Mouse (Mus musculus) limb, embryonic 12.5 days (tissue): ENCODE measurements around the gene Gm20458. TPM values are rescaled to one million over a fixed set of nuclear protein-coding genes. Genes with fewer than 3 reads are reported as not detected.
A peak's percentile ranks its signal among the peaks of the same experiment; 100 is the strongest.

ENCODE experiments used
- ATAC-seq: fragments of 200-750 bp; cut with Nextera tagmentation; 2 replicates; pipeline ENCODE4 v1.8.0; 2017; ENCODE audit warnings: low read depth, moderate TSS enrichment; ENCODE audit not compliant: insufficient number of reproducible peaks, insufficient read depth, low FRiP score, low TSS enrichment
- H3K27ac ChIP-seq: fragments of 300-500 bp; sonication (generic); 2 replicates; pipeline ENCODE4 v1.5.1; 2016; ENCODE audit warnings: mild to moderate bottlenecking, moderate library complexity
- H3K27me3 ChIP-seq: fragments of 300-500 bp; sonication (generic); 2 replicates; pipeline ENCODE4 v1.6.1; 2016; ENCODE audit warnings: mild to moderate bottlenecking, moderate library complexity
- H3K36me3 ChIP-seq: fragments of 300-500 bp; sonication (generic); 2 replicates; pipeline ENCODE4 v1.6.1; 2016; ENCODE audit warnings: mild to moderate bottlenecking, moderate library complexity
- H3K4me1 ChIP-seq: fragments of 300-500 bp; sonication (generic); replicated peaks from 2 replicates; pipeline ENCODE4 v1.6.1; 2016
- H3K4me2 ChIP-seq: fragments of 300-500 bp; sonication (generic); 2 replicates; pipeline ENCODE4 v1.6.1; 2016; ENCODE audit warnings: mild to moderate bottlenecking, moderate library complexity
- H3K4me3 ChIP-seq: fragments of 300-500 bp; sonication (generic); replicated peaks from 2 replicates; pipeline ENCODE4 v1.5.1; 2016; ENCODE audit warnings: mild to moderate bottlenecking
- H3K9ac ChIP-seq: fragments of 300-500 bp; sonication (generic); replicated peaks from 2 replicates; pipeline ENCODE4 v1.6.1; 2016; ENCODE audit warnings: mild to moderate bottlenecking, moderate library complexity
- H3K9me3 ChIP-seq: fragments of 300-500 bp; sonication (generic); 2 replicates; pipeline ENCODE4 v1.6.1; 2016; ENCODE audit warnings: mild to moderate bottlenecking, moderate library complexity
- WGBS: fragments of 180-500 bp; shearing (Covaris S2); methylation state at CpG from one replicate; pipeline ENCODE4 v1.1.7; 2016; 5-methylcytosine and 5-hydroxymethylcytosine counted together
- polyA plus RNA-seq: library from polyadenylated mRNA; unstranded; fragments of >200 nt; fragmentation: Nextera tagmentation; extraction: Ambion mirVana; gene quantifications from 2 replicates; pipeline ENCODE4 v1.2.1, GENCODE M21; 2016

Gm20458 gene
- polyA plus RNA-seq, 1 experiment from 2014 or later = 2.3 TPM

GRCm38 (mm10) chr2:164504919-164505318, 44.2 kb downstream of the Gm20458 start:
- Histone ChIP-seq H3K27me3 (no peaks in the 10 kb centered on the region), H3K4me2 (no peak overlapping the region), H3K9me3 (peaks cover 10% of the 10 kb centered on the region), H3K36me3 (peaks cover 73% of the 10 kb centered on the region), H3K4me3 (no peak overlapping the region), H3K4me1 (no peaks in the 10 kb centered on the region), H3K27ac (no peak overlapping the region), H3K9ac (no peak overlapping the region)
- ATAC-seq = no peak
- WGBS = 94% methylated on average over 3 of the region's 3 CpGs

GRCm38 (mm10) chr2:164505619-164506347, 45.0 kb downstream of the Gm20458 start:
- Histone ChIP-seq H3K36me3 (peaks cover 64% of the 10 kb centered on the region), H3K27me3 (no peaks in the 10 kb centered on the region), H3K9me3 (peaks cover 10% of the 10 kb centered on the region), H3K4me3 (no peak overlapping the region), H3K27ac (no peak overlapping the region), H3K4me1 (no peaks in the 10 kb centered on the region), H3K9ac (no peak overlapping the region), H3K4me2 (no peak overlapping the region)
- 91% methylated on average over 4 of the region's 4 CpGs for WGBS
- no peak for ATAC-seq

- no peak overlapping the region for H3K9ac ChIP-seq
- no peak for ATAC-seq
- no peak overlapping the region for H3K27ac ChIP-seq
- no peak overlapping the region for H3K4me3 ChIP-seq
- no peaks in the 10 kb centered on the region for H3K27me3 ChIP-seq
- H3K4me1 ChIP-seq = 0 out of 2 replicates have a peak, but pooled peaks cover 3% of the 10 kb centered on the region
- 89% methylated on average over 19 of the region's 19 CpGs for WGBS
- peaks cover 46% of the 10 kb centered on the region for H3K36me3 ChIP-seq
- no peak overlapping the region for H3K4me2 ChIP-seq
- H3K9me3 ChIP-seq = peaks cover 10% of the 10 kb centered on the region
These were observed 47.0 kb downstream of the Gm20458 start for GRCm38 (mm10) chr2:164507811-164508210.

- H3K36me3 ChIP-seq = peaks cover 17% of the 10 kb centered on the region
- 40% methylated on average over 4 of the region's 5 CpGs for WGBS
- H3K4me3 ChIP-seq = no peak overlapping the region
- H3K9me3 ChIP-seq = no peaks in the 10 kb centered on the region
- H3K27me3 ChIP-seq = no peaks in the 10 kb centered on the region
- no peak overlapping the region for H3K4me2 ChIP-seq
- H3K4me1 ChIP-seq = 0 out of 2 replicates have a peak, but pooled peaks cover 3% of the 10 kb centered on the region
- H3K27ac ChIP-seq = no peak overlapping the region
- no peak overlapping the region for H3K9ac ChIP-seq
- no peak for ATAC-seq
These were observed 49.9 kb downstream of the Gm20458 start for GRCm38 (mm10) chr2:164510621-164511190.

GRCm38 (mm10) chr2:164512121-164512909, 51.5 kb downstream of the Gm20458 start:
- Histone ChIP-seq H3K4me3 (no peak overlapping the region), H3K4me1 (0 out of 2 replicates have a peak, but pooled peaks cover 3% of the 10 kb centered on the region), H3K9me3 (no peaks in the 10 kb centered on the region), H3K36me3 (peaks cover under 1% of the 10 kb centered on the region; the same call in 1 of the 2 replicates), H3K27ac (no peak overlapping the region), H3K27me3 (no peaks in the 10 kb centered on the region), H3K4me2 (no peak overlapping the region), H3K9ac (no peak overlapping the region)
- WGBS = 67% methylated on average over 12 of the region's 14 CpGs
- no peak for ATAC-seq

GRCm38 (mm10) chr2:164513389-164513788, 52.6 kb downstream of the Gm20458 start:
- Histone ChIP-seq H3K9ac (no peak overlapping the region), H3K27ac (no peak overlapping the region), H3K27me3 (no peaks in the 10 kb centered on the region), H3K9me3 (no peaks in the 10 kb centered on the region), H3K4me1 (peaks cover 7% of the 10 kb centered on the region), H3K36me3 (no peaks in the 10 kb centered on the region; the same call in 1 of the 2 replicates), H3K4me2 (no peak overlapping the region), H3K4me3 (no peak overlapping the region)
- ATAC-seq = no peak
- WGBS = 81% methylated on average over 8 of the region's 8 CpGs

- Histone ChIP-seq H3K4me1 (peaks cover 18% of the 10 kb centered on the region), H3K9me3 (no peaks in the 10 kb centered on the region), H3K4me3 (no peak overlapping the region), H3K27ac (no peak overlapping the region), H3K36me3 (no peaks in the 10 kb centered on the region), H3K27me3 (no peaks in the 10 kb centered on the region), H3K4me2 (no peak overlapping the region), H3K9ac (no peak overlapping the region)
- 83% methylated on average over 3 of the region's 3 CpGs for WGBS
- ATAC-seq = no peak
These were observed 54.1 kb downstream of the Gm20458 start for GRCm38 (mm10) chr2:164514916-164515315.

- Histone ChIP-seq H3K9me3 (no peaks in the 10 kb centered on the region), H3K9ac (no peak overlapping the region), H3K36me3 (no peaks in the 10 kb centered on the region), H3K4me3 (no peak overlapping the region), H3K27me3 (no peaks in the 10 kb centered on the region), H3K27ac (no peak overlapping the region), H3K4me1 (peaks cover 20% of the 10 kb centered on the region), H3K4me2 (no peak overlapping the region)
- ATAC-seq = no peak
- 80% methylated on average over 9 of the region's 9 CpGs for WGBS
These were observed 55.1 kb downstream of the Gm20458 start for GRCm38 (mm10) chr2:164515897-164516296.

GRCm38 (mm10) chr2:164516592-164516991, 55.8 kb downstream of the Gm20458 start:
- Histone ChIP-seq H3K9me3 (no peaks in the 10 kb centered on the region), H3K4me2 (no peak overlapping the region), H3K4me3 (no peak overlapping the region), H3K27ac (no peak overlapping the region), H3K27me3 (no peaks in the 10 kb centered on the region; the same call in 1 of the 2 replicates), H3K4me1 (peaks cover 24% of the 10 kb centered on the region), H3K9ac (no peak overlapping the region), H3K36me3 (no peaks in the 10 kb centered on the region)
- ATAC-seq = no peak
- WGBS = 90% methylated on average over 11 of the region's 11 CpGs

GRCm38 (mm10) chr2:164517485-164518221, 56.9 kb downstream of the Gm20458 start:
- H3K9ac ChIP-seq = no peak overlapping the region
- WGBS = 35% methylated on average over 9 of the region's 10 CpGs
- peaks cover 3% of the 10 kb centered on the region; the same call in 1 of the 2 replicates for H3K27me3 ChIP-seq
- H3K9me3 ChIP-seq = 0 out of 2 replicates have a peak, but pooled peaks cover under 1% of the 10 kb centered on the region
- no peak for ATAC-seq
- no peak overlapping the region for H3K4me3 ChIP-seq
- H3K4me1 ChIP-seq = peaks cover 29% of the 10 kb centered on the region
- no peaks in the 10 kb centered on the region for H3K36me3 ChIP-seq
- peak overlapping the region; percentile 84 for H3K27ac ChIP-seq
- no peak overlapping the region for H3K4me2 ChIP-seq
